Mouse (Mus musculus) stomach, embryonic 14.5 days (tissue): ENCODE results near the gene Tm9sf2. TPM values are rescaled to one million over a fixed set of nuclear protein-coding genes. Genes with fewer than 3 reads are reported as not detected.

Source experiments
- ATAC-seq: fragments of 200-750 bp; cut with Nextera tagmentation; 2 replicates; pipeline ENCODE4 v1.8.0; 2017; ENCODE audit warnings: low read depth, moderate TSS enrichment; ENCODE audit not compliant: insufficient number of reproducible peaks, insufficient read depth, low FRiP score
- H3K27ac ChIP-seq: fragments of 300-500 bp; sonication (generic); 2 replicates; pipeline ENCODE4 v1.5.1; 2014; ENCODE audit warnings: mild to moderate bottlenecking, low read length, moderate library complexity, mixed read lengths
- H3K27me3 ChIP-seq: fragments of 300-500 bp; sonication (generic); 2 replicates; pipeline ENCODE4 v1.6.1; 2014; ENCODE audit warnings: low read length, control low read depth, mixed read lengths; ENCODE audit not compliant: control insufficient read depth, insufficient read depth
- H3K36me3 ChIP-seq: fragments of 300-500 bp; sonication (generic); 2 replicates; pipeline ENCODE4 v1.6.1; 2014; ENCODE audit warnings: mild to moderate bottlenecking, control low read depth, low read length, moderate library complexity, mixed read lengths; ENCODE audit not compliant: control insufficient read depth, insufficient read depth
- H3K4me1 ChIP-seq: fragments of 300-500 bp; sonication (generic); 2 replicates; pipeline ENCODE4 v1.6.1; 2014; ENCODE audit warnings: low read length, control low read depth, mixed read lengths; ENCODE audit not compliant: control insufficient read depth, insufficient read depth
- H3K4me2 ChIP-seq: fragments of 300-500 bp; sonication (generic); replicated peaks from 2 replicates; pipeline ENCODE4 v1.6.1; 2014; ENCODE audit warnings: low read depth, low read length, control low read depth
- H3K4me3 ChIP-seq: fragments of 300-500 bp; sonication (generic); 2 replicates; pipeline ENCODE4 v1.5.1; 2014; ENCODE audit warnings: low read depth, low read length, control low read depth
- H3K9ac ChIP-seq: fragments of 300-500 bp; sonication (generic); replicated peaks from 2 replicates; pipeline ENCODE4 v1.6.1; 2014; ENCODE audit warnings: low read depth, mild to moderate bottlenecking, control low read depth, low read length, moderate library complexity, mixed read lengths
- H3K9me3 ChIP-seq: fragments of 300-500 bp; sonication (generic); 2 replicates; pipeline ENCODE4 v1.6.1; 2016; ENCODE audit warnings: low read depth, low read length, control low read depth; ENCODE audit not compliant: control insufficient read depth
- WGBS: fragments of 180-500 bp; shearing (Covaris S2); extraction: QIAGEN DNeasy Blood & Tissue Kit; methylation state at CpG from one replicate; pipeline ENCODE4 v1.1.7; 2014; 5-methylcytosine and 5-hydroxymethylcytosine counted together
- polyA plus RNA-seq: library from polyadenylated mRNA; unstranded; fragments of >200 nt; fragmentation: Nextera tagmentation; extraction: Ambion mirVana; gene quantifications from 2 replicates; pipeline ENCODE4 v1.2.1, GENCODE M21; 2014

Tm9sf2 gene
- polyA plus RNA-seq, 1 experiment from 2014 or later, result 166 TPM

GRCm38 (mm10) chr14:122137234-122137633 is 30.4 kb downstream of the Tm9sf2 start:
- no peaks in the 10 kb centered on the region for H3K27me3 ChIP-seq
- ATAC-seq, result no peak
- no peaks in the 10 kb centered on the region for H3K9me3 ChIP-seq
- no peaks in the 10 kb centered on the region for H3K4me1 ChIP-seq
- H3K4me2 ChIP-seq, result no peak overlapping the region
- H3K9ac ChIP-seq, result no peak overlapping the region
- H3K4me3 ChIP-seq, result no peak overlapping the region
- H3K27ac ChIP-seq, result no peak overlapping the region
- 53% methylated on average over 7 of the region's 7 CpGs for WGBS
- peaks cover 31% of the 10 kb centered on the region for H3K36me3 ChIP-seq

GRCm38 (mm10) chr14:122140126-122140525 is 33.3 kb downstream of the Tm9sf2 start:
- Histone ChIP-seq H3K27me3 (no peaks in the 10 kb centered on the region), H3K36me3 (peaks cover 40% of the 10 kb centered on the region), H3K4me2 (no peak overlapping the region), H3K9me3 (no peaks in the 10 kb centered on the region), H3K4me3 (no peak overlapping the region), H3K4me1 (0 out of 2 replicates have a peak, but pooled peaks cover 3% of the 10 kb centered on the region), H3K27ac (no peak overlapping the region), H3K9ac (no peak overlapping the region)
- ATAC-seq, result no peak
- 70% methylated on average over 1 of the region's 1 CpGs for WGBS

- Histone ChIP-seq H3K9me3 (no peaks in the 10 kb centered on the region), H3K36me3 (peaks cover 57% of the 10 kb centered on the region), H3K9ac (no peak overlapping the region), H3K4me2 (no peak overlapping the region), H3K27me3 (no peaks in the 10 kb centered on the region), H3K4me3 (no peak overlapping the region), H3K4me1 (0 out of 2 replicates have a peak, but pooled peaks cover 3% of the 10 kb centered on the region), H3K27ac (no peak overlapping the region)
- 58% methylated on average over 4 of the region's 4 CpGs for WGBS
- ATAC-seq, result no peak
Measured at GRCm38 (mm10) chr14:122143585-122144269, 36.9 kb downstream of the Tm9sf2 start.

- no peak for ATAC-seq
- H3K27ac ChIP-seq, result no peak overlapping the region
- no peak overlapping the region for H3K4me2 ChIP-seq
- H3K4me1 ChIP-seq, result 0 out of 2 replicates have a peak, but pooled peaks cover 3% of the 10 kb centered on the region
- no peaks in the 10 kb centered on the region for H3K9me3 ChIP-seq
- H3K9ac ChIP-seq, result no peak overlapping the region
- 71% methylated on average over 1 of the region's 1 CpGs for WGBS
- H3K4me3 ChIP-seq, result no peak overlapping the region
- no peaks in the 10 kb centered on the region for H3K27me3 ChIP-seq
- H3K36me3 ChIP-seq, result peaks cover 55% of the 10 kb centered on the region
Measured at GRCm38 (mm10) chr14:122145374-122145773, 38.5 kb downstream of the Tm9sf2 start.

DNA sequence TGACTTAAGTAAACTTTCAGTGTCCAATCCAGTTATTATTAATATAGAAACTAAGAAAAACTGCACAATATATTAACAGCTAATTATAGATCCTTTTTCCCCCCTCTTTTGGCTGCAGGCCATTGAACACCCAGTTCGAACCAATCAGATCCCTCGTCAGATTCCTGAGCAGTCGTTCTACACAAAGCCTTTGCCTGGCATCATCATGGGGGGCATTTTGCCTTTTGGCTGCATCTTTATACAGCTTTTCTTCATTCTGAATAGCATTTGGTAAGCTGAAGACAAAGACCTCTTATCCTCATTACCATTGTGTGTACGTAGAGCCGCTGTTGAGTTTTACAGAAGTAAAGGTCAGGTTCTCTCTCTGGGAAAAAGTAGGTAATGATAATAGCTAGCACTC is 43.8 kb downstream of the Tm9sf2 start:
- 94% methylated on average over 5 of the region's 5 CpGs for WGBS
- peaks cover 57% of the 10 kb centered on the region for H3K36me3 ChIP-seq

GRCm38 (mm10) chr14:122157738-122158137 is 50.9 kb downstream of the Tm9sf2 start:
- Histone ChIP-seq H3K27me3 (no peaks in the 10 kb centered on the region), H3K9me3 (no peaks in the 10 kb centered on the region), H3K4me2 (no peak overlapping the region), H3K27ac (no peak overlapping the region), H3K36me3 (peaks cover 37% of the 10 kb centered on the region), H3K9ac (no peak overlapping the region), H3K4me1 (no peaks in the 10 kb centered on the region), H3K4me3 (no peak overlapping the region)
- no peak for ATAC-seq
- 84% methylated on average over 7 of the region's 7 CpGs for WGBS

More for the DNA sequence above, 43.8 kb downstream of the Tm9sf2 start:
- no peak for ATAC-seq
- H3K9ac ChIP-seq, result no peak overlapping the region
- H3K4me3 ChIP-seq, result no peak overlapping the region
- H3K4me2 ChIP-seq, result no peak overlapping the region
- H3K4me1 ChIP-seq, result no peaks in the 10 kb centered on the region
- H3K9me3 ChIP-seq, result no peaks in the 10 kb centered on the region
- H3K27me3 ChIP-seq, result no peaks in the 10 kb centered on the region
- no peak overlapping the region for H3K27ac ChIP-seq

- Histone ChIP-seq H3K4me1 (no peaks in the 10 kb centered on the region), H3K9ac (no peak overlapping the region), H3K4me2 (no peak overlapping the region), H3K27ac (no peak overlapping the region), H3K27me3 (no peaks in the 10 kb centered on the region), H3K9me3 (no peaks in the 10 kb centered on the region), H3K4me3 (no peak overlapping the region), H3K36me3 (peaks cover 23% of the 10 kb centered on the region)
- no peak for ATAC-seq
- 81% methylated on average over 1 of the region's 1 CpGs for WGBS
Measured at GRCm38 (mm10) chr14:122160916-122161315, 54.1 kb downstream of the Tm9sf2 start.

- H3K27ac ChIP-seq, result no peak overlapping the region
- H3K36me3 ChIP-seq, result no peaks in the 10 kb centered on the region
- no peak for ATAC-seq
- WGBS, result 75% methylated on average over 7 of the region's 7 CpGs
- no peaks in the 10 kb centered on the region for H3K9me3 ChIP-seq
- H3K4me2 ChIP-seq, result no peak overlapping the region
- 0 out of 2 replicates have a peak, but pooled peaks cover 4% of the 10 kb centered on the region for H3K4me1 ChIP-seq
- H3K9ac ChIP-seq, result no peak overlapping the region
- H3K27me3 ChIP-seq, result no peaks in the 10 kb centered on the region
- H3K4me3 ChIP-seq, result no peak overlapping the region
Measured at GRCm38 (mm10) chr14:122168912-122169311, 62.1 kb downstream of the Tm9sf2 start.
